Comparison of ENCODE assay signal across 8 mouse cellular contexts in genomic region chr4:56865971-56866370, GRCm38 (mm10). TPM values are rescaled to one million over a fixed set of nuclear protein-coding genes. Genes with fewer than 3 reads are reported as not detected.
DNase-seq lines count a peak whose midpoint lies in the region; ATAC-seq and TF ChIP-seq lines count a peak whose summit lies in the region.

No protein-coding gene starts in this region.

- TF ChIP-seq POLR2A in kidney, adult 2 months (IDR thresholded peaks at IDR 0.05; ENCODE audit: low read depth, low read length) = no peak

- no peak for TF ChIP-seq EP300 in heart, postnatal 0 days (IDR thresholded peaks at IDR 0.05; ENCODE audit: low read depth)

- no peak for ATAC-seq in heart, postnatal 0 days (ENCODE audit: insufficient read depth, low read depth)
- no peak for ATAC-seq in CD4-positive, CD25-positive, alpha-beta regulatory T cell, adult 4 months

- H3K9ac ChIP-seq in heart, postnatal 0 days (replicated peaks; ENCODE audit: low read depth, low read length) = no peak overlapping the region

- no peak overlapping the region for H3K4me3 ChIP-seq in kidney, adult 2 months (ENCODE audit: insufficient read depth, low read depth, low read length)
- no peak overlapping the region for H3K4me3 ChIP-seq in heart, postnatal 0 days (ENCODE audit: low read depth, low read length)

- WGBS in kidney, adult 2 months = 36% methylated on average over 4 of the region's 4 CpGs
- 45% methylated on average over 4 of the region's 4 CpGs for WGBS in heart, postnatal 0 days

- peak; percentile 37 for DNase-seq in kidney, adult 2 months
- DNase-seq in kidney, postnatal 25 days = no peak
- DNase-seq in MN1 (ENCODE audit: low spot score) = peak; percentile 34
- DNase-seq in cerebellum, adult 18-20 months = peak; percentile 26 to 39
- DNase-seq in heart, postnatal 0 days (ENCODE audit: low spot score) = no peak
- DNase-seq in yolk sac, embryonic 10.5 days (ENCODE audit: low spot score) = no peak
- DNase-seq in thymus, postnatal 36 days = no peak

- H3K4me2 ChIP-seq in heart, postnatal 0 days (ENCODE audit: low read depth, low read length) = no peak overlapping the region

- peaks cover 4% of the 10 kb centered on the region; the same call in 1 of the 2 replicates for H3K4me1 ChIP-seq in kidney, adult 2 months (ENCODE audit: control insufficient read depth, insufficient read depth, low read length)
- peaks cover 27% of the 10 kb centered on the region for H3K4me1 ChIP-seq in heart, postnatal 0 days (ENCODE audit: control insufficient read depth, insufficient read depth)

- H3K9me3 ChIP-seq in heart, postnatal 0 days (replicated peaks; ENCODE audit: control insufficient read depth, low read length) = no peaks in the 10 kb centered on the region

- no peaks in the 10 kb centered on the region for H3K27me3 ChIP-seq in kidney, adult 2 months (replicated peaks; ENCODE audit: control insufficient read depth, insufficient read depth, low read length)
- H3K27me3 ChIP-seq in heart, postnatal 0 days (ENCODE audit: control insufficient read depth, insufficient read depth, low read length) = no peaks in the 10 kb centered on the region

- H3K27ac ChIP-seq in kidney, adult 2 months (ENCODE audit: insufficient read depth, low read depth, low read length) = no peak overlapping the region
- peak overlapping the region; percentile 91; the same call in 1 of the 2 replicates for H3K27ac ChIP-seq in heart, postnatal 0 days (ENCODE audit: low read depth)

- no peaks in the 10 kb centered on the region for H3K36me3 ChIP-seq in kidney, adult 2 months (ENCODE audit: control insufficient read depth, insufficient read depth, low read length)
- H3K36me3 ChIP-seq in heart, postnatal 0 days (replicated peaks; ENCODE audit: control insufficient read depth, insufficient read depth, low read length) = 0 out of 2 replicates have a peak, but pooled peaks cover 3% of the 10 kb centered on the region

- no peak for TF ChIP-seq CTCF in kidney, adult 2 months (conservative IDR thresholded peaks at IDR 0.05; ENCODE audit: insufficient read depth, insufficient read length, low read depth, low read length)
- no peak for TF ChIP-seq CTCF in heart, postnatal 0 days (IDR thresholded peaks at IDR 0.05; ENCODE audit: low read depth)

RNA-seq across cellular contexts. Expression of gene Ctnnal1, which starts 1.0 kb away (rescaled TPM):
- polyA plus RNA-seq in kidney, adult 2 months (2012; rRNA removed) = 14.3 and 14.4 TPM in 2 replicates
- total RNA-seq in heart, postnatal 0 days (2014; rRNA removed; ENCODE audit: low replicate concordance) = 27.9 and 34.3 TPM in 2 replicates
- 34.4 and 35.5 TPM in 2 replicates for polyA plus RNA-seq in heart, postnatal 0 days (2015; fragmentation: Nextera tagmentation; extraction: Ambion mirVana)
- polyA plus RNA-seq in CD4-positive, CD25-positive, alpha-beta regulatory T cell, adult 4 months (2017; shearing (Covaris generic)) = 1 to 10 TPM; 1.2 to 1.3 TPM

Comparison
In these comparisons a context has a peak if more than half of its experiments do, and no peak if none do; other contexts are left out.
1. DNase-seq: peak in kidney, adult 2 months (single experiment), MN1 (single experiment) and cerebellum, adult 18-20 months (2 of 2); none in kidney, postnatal 25 days (0 of 2), heart, postnatal 0 days (single experiment), yolk sac, embryonic 10.5 days (single experiment) and thymus, postnatal 36 days (0 of 2).